Mouse (Mus musculus) gastrocnemius, adult 8-10 months (tissue): ENCODE data around the gene Nus1. TPM values are rescaled to one million over a fixed set of nuclear protein-coding genes. Genes with fewer than 3 reads are reported as not detected.

Source experiments
- DNase-seq, 2 experiments: peaks; one replicate each; pipeline ENCODE4 v3.0.0; 2022; ENCODE audit warnings: low spot score in 2 of 2
- total RNA-seq, 4 experiments: library from RNA; stranded (reverse); gene quantifications; 2 replicates each; pipeline ENCODE4 v1.2.4; 2022

Nus1 gene
- 10 to 100 TPM; 15.4 to 26.3 (median 19.9) TPM for total RNA-seq

- peak; percentile 93 to 94 for DNase-seq
These were observed at the start of gene Nus1 for GRCm38 (mm10) chr10:52417299-52417997. TSS of gene Nus1 (plus strand) at chr10:52417547.

DNA sequence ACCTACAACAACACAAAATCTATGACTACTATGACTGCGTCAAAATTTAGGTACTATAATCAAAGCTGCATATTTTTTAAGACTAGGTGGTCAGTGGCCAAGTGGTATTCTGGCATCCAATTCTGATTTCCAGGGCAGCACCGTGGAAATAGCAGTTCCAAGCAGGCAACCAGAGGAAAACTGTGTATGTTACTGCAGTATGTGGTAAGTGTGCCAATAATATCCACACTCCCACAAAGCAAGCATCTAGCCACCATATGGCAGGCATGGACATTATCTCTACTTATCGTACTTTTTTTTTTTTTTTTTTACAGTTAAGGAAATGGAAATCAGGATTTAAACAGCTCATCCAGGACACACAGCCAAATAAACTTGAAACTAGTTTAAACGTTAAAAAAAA is 49.0 kb upstream of the Nus1 start:
- no peak for DNase-seq

- no peak for DNase-seq
These were observed 43.5 kb upstream of the Nus1 start for GRCm38 (mm10) chr10:52373834-52374233.

GRCm38 (mm10) chr10:52374651-52375050 is 42.7 kb upstream of the Nus1 start:
- DNase-seq = no peak

DNA sequence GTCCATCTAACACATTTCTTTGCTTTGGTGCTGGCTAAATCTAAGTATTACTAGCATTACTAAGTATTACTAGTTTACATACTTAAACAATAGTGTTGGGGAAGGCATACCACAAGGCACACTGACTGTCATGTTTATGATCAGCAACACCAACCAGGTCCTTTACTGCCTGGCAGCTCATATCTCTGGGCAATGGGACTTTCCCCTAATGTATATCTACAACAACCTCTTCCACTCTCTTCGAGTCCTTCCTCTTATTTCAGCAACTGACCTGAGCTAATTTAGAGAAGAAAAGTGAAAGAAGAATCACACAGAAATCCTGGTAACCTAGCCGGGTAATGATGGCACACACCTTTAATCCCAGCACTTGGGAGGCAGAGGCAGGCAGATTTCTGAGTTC is 40.9 kb upstream of the Nus1 start:
- DNase-seq = no peak

DNA sequence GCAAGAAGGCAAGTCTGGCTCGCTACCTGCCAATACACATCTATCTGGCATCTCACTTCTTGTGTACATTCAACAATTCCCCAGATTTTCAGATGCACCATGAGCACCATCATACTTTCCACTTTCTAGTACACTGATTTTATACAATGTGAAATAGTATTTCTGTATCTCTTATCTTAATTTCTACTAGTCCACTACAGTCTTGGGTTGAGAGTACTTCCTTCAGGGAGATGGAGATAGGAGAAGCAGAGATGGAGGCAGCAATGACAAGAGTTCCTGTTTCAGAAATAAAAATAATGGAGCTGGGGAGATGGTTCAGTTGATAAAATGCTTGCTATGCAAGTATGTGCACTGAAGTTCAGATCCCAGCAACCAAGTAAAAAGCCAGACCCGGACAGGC is 39.5 kb upstream of the Nus1 start:
- no peak for DNase-seq

- no peak for DNase-seq
These were observed 36.0 kb upstream of the Nus1 start for GRCm38 (mm10) chr10:52381321-52381801.

DNA sequence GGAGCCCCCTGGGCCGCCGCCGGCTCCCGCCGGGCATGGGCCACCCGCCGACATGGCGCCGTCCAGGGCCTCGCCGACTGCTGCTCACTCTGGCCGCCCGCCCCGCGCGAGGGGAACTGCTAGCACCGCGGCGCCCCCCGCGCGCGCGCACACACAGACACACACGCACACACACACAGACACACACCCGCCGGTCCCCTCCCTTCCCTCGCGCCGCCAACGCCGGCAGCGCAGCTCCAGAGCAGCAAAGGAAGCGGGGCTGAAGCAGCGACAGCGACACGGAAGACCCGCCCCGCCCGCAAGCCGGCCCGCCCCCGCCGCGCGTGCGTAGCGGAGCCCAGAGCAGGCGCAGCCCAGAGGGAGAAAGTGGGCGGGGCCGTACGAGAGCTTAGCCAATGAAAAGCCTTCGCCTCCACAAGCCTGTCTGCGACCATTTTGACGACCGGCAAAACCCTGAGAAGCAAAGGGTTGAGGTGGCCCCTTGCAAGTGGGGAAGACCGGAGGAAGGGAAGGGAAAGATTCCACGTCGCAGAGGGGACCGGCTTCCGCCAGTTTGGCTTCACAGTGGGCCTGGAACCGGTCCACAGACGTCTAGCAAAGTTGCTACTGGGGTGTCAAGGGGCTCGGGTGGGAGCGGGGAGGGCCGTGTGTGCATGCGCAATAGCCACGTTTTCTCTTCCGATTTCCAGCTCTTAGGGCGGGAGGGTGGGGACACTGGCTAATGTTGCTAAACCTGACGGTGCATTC is 35.3 kb upstream of the Nus1 start, which contains the start of gene Gopc:
TSS of gene Gopc (minus strand) at position 280 of the 747 bp plus-strand sequence.
- peak; percentile 94 to 96 for DNase-seq

- DNase-seq = no peak
These were observed 34.3 kb upstream of the Nus1 start for GRCm38 (mm10) chr10:52383022-52383421.

DNA sequence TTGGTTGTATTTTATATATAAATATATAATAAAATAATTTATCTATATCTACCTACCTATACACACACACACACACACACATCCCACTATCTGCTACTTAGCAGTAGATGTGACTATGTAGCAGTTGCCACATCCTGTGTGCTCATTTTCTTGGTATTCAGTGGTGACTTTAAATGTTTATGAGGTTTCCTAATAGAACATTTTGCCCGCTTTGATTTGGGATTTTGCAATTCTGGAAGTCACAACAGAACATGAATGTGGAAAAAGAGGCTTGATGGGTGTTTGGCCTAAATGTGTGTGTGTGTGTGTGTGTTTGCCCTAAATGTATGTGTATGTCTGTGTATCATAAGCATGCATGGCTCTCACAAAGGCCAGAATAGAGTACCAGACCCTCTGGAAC is 33.8 kb upstream of the Nus1 start:
- DNase-seq = no peak

DNA sequence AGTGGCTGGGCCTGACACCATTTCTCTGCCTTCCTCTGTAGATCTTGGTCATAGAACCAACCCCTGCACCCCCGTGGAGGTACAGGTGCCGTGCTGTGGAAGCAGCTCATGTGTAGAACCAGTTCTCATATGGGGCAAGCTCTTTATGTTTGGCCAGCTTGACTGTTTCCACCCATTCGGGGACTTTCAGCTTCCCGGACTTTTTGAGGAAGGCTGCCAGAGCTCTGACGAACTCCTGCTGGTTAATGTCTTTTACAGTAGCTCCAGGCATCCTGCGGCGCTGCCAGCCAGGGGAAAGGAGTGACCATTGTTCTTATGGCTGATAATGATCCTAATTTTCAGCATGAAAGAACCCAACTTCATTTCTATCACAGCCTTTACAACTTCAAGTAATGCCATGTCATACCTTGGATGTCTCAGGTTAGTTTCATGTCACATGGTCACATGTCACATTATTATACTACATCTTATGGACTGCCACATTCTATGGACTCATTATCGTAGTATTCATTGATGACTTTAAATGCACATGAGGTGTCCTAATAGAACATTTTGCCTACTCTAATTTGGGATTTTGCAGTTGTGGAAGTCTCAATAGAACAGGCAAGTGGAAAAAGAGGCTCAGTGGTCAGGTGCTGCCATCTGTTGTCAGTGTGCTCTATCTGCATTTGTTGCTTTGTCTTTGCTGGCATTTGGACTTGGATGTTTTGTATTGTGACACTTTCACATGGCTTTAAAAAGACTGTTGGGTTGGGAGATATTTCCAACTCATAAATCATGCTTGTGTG is 32.3 kb upstream of the Nus1 start:
- no peak for DNase-seq

DNA sequence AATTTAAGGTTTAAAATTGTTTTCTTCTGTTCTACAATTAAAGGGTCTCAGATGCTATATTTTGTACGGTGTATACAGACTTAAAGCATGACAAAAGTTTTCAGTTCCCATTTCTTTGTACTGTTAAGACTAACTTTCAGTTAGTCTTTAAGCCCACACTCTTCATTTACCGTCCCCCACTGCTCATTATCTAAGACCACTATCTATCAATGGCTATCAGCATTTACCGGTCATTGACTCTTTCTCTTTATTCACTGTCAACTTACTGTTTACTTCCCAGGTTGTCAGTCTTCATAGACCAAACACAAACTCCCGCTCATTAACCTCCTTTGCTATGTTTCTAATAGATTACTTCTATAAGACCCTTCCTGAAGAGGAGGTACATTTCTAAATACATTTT is 30.2 kb upstream of the Nus1 start:
- DNase-seq = no peak

DNA sequence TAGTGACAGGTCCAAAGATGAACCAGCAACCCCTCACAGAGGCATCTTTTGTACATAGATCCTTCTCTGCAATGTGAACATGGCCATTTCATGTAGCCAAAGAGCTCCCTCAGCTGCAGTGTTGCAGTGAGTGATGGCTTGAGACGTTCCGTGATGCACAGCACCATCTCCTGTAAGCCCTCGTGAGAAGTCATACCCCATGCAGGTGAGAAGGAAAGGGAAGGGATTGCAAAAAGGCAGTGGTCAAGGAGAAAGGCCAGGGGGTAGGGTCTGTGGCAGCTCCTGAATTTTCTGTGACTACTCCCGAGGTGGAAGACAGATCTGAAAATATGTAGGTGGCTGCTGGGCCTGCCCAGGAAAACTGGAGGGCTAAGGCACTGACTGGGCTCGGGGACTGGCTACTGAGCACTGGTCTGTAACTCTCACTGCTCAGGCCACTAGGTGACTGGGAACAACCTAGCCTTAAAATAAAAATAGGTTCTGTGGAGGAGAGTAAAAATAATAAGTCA is 28.4 kb upstream of the Nus1 start, which contains the start of gene Nepn:
TSS of gene Nepn (plus strand) at position 51 of the 509 bp plus-strand sequence.
- DNase-seq = no peak

- no peak for DNase-seq
These were observed 27.9 kb upstream of the Nus1 start for GRCm38 (mm10) chr10:52389438-52389837.

DNA sequence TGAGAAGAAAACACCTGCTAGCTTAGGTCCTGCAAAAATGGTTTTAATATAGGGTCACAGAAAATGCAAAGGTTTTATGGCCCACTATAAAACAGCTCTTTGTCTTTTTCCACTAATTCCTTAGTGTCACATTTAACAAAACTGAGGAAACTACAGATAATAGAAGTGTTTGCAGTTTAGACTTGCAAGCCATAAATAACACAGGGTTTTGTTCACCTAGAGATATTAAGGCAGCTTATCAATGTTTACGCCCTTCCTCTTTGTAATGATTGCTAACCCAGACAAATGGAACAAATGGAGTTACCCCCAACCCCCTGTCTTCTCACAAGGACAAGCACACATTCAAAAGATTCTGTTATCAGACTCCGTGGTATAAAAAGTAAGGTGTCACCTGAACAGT is 26.1 kb upstream of the Nus1 start:
- no peak for DNase-seq

DNA sequence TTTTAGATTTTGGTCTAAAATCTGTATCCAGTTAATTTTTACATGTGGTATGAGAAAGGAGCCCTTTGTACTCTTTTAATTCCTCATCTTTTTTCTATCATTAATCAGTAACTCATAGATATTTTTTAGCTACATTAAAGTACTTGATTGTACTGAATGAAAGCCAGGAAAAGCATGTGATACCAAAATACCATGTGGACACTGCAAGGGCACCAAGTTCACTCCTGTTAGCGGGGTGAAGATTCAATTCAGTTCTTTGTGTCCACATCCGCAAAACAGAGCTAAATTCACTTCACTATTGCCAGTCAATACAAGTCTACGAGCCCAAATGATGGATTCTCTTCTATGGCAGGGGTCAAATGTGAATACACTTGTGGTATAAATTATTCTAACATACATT is 20.7 kb upstream of the Nus1 start:
- DNase-seq = no peak

GRCm38 (mm10) chr10:52398715-52399114 is 18.6 kb upstream of the Nus1 start:
- DNase-seq = no peak

- no peak for DNase-seq
These were observed 17.6 kb upstream of the Nus1 start for GRCm38 (mm10) chr10:52399722-52400121.

GRCm38 (mm10) chr10:52405160-52405559 is 12.2 kb upstream of the Nus1 start:
- DNase-seq = no peak

GRCm38 (mm10) chr10:52407526-52407925 is 9.8 kb upstream of the Nus1 start:
- no peak for DNase-seq

- DNase-seq = no peak
These were observed 2.3 kb upstream of the Nus1 start for GRCm38 (mm10) chr10:52415020-52415419.

DNA sequence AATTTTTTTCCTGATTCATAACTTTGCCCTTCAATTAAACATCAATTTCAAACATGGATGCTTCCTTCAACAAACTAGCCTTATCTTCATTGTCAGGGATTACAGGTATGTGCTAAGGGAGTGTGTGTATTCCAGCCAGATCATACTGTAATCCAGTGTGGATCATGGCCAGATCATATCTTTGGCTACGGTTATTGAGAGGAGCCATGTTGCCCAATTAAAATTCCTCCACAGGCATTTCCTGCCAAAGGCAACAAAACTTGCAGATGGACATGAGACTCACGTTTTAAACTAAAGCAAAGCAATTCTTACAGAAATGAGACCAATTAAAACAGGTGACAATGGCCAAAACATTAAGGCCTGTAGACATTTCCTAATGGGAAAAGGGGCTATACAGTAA is 889 bp upstream of the Nus1 start:
- no peak for DNase-seq
